Mouse (Mus musculus): ENCODE measurements at regions not wholly inside any gene's neighbourhood (a gene's known extent, or its start where the extent isn't known, plus 50 kb on each side); places are given as distances from the start of the nearest gene placed in this dataset.
"Not testable (repeated sequence)": the region's sequence is repeated elsewhere in the genome, so short reads cannot be mapped to it uniquely, and the experiment has no call there.

GRCm38 (mm10) chr1:184669173-184669572 lies 63.2 kb downstream of the Hlx start:
- DNase-seq (ENCODE audit: low read depth, low spot score) = not testable (repeated sequence)

GRCm38 (mm10) chr1:184668428-184668827 lies 64.0 kb downstream of the Hlx start:
- DNase-seq (ENCODE audit: low read depth, low spot score) = no peak

- no peak for DNase-seq (ENCODE audit: low read depth, low spot score)
Measured at GRCm38 (mm10) chr1:184668022-184668421, 64.4 kb downstream of the Hlx start.

- DNase-seq (ENCODE audit: low read depth, low spot score) = no peak
Measured at GRCm38 (mm10) chr1:184665243-184665642, 67.2 kb downstream of the Hlx start.

GRCm38 (mm10) chr1:184664098-184664375 lies 68.4 kb downstream of the Hlx start:
- no peak for DNase-seq (ENCODE audit: low read depth, low spot score)

- DNase-seq (ENCODE audit: low read depth, low spot score) = no peak
Measured at GRCm38 (mm10) chr1:184663300-184664097, 68.9 kb downstream of the Hlx start.

- DNase-seq (ENCODE audit: low read depth, low spot score) = no peak
Measured at GRCm38 (mm10) chr1:184650541-184651105, 81.8 kb downstream of the Hlx start.

- DNase-seq (ENCODE audit: low read depth, low spot score) = no peak
Measured at GRCm38 (mm10) chr1:184647920-184648540, 84.4 kb downstream of the Hlx start.

GRCm38 (mm10) chr1:184644767-184645598 lies 87.4 kb downstream of the Hlx start:
- no peak for DNase-seq (ENCODE audit: low read depth, low spot score)

- no peak for DNase-seq (ENCODE audit: low read depth, low spot score)
Measured at GRCm38 (mm10) chr1:184630695-184631475, 101.5 kb downstream of the Hlx start.

GRCm38 (mm10) chr1:184629194-184629593 lies 103.2 kb downstream of the Hlx start:
- DNase-seq (ENCODE audit: low read depth, low spot score) = no peak

GRCm38 (mm10) chr1:184628566-184629168 lies 103.8 kb downstream of the Hlx start:
- no peak for DNase-seq (ENCODE audit: low read depth, low spot score)

GRCm38 (mm10) chr1:184622462-184622861 lies 110.0 kb downstream of the Hlx start:
- no peak for DNase-seq (ENCODE audit: low read depth, low spot score)

- DNase-seq (ENCODE audit: low read depth, low spot score) = no peak
Measured at GRCm38 (mm10) chr1:184621950-184622349, 110.5 kb downstream of the Hlx start.

GRCm38 (mm10) chr1:184617853-184618454 lies 114.5 kb downstream of the Hlx start:
- DNase-seq (ENCODE audit: low read depth, low spot score) = no peak

GRCm38 (mm10) chr1:184615991-184616390 lies 116.4 kb downstream of the Hlx start:
- no peak for DNase-seq (ENCODE audit: low read depth, low spot score)

- DNase-seq (ENCODE audit: low read depth, low spot score) = no peak
Measured at GRCm38 (mm10) chr1:184614699-184615415, 117.6 kb downstream of the Hlx start.

GRCm38 (mm10) chr1:184612880-184613279 lies 119.5 kb downstream of the Hlx start:
- no peak for DNase-seq (ENCODE audit: low read depth, low spot score)

- no peak for DNase-seq (ENCODE audit: low read depth, low spot score)
Measured at GRCm38 (mm10) chr1:184608938-184609337, 123.5 kb downstream of the Hlx start.

GRCm38 (mm10) chr1:184608338-184608737 lies 124.1 kb downstream of the Hlx start:
- DNase-seq (ENCODE audit: low read depth, low spot score) = no peak

All from WW6 (cell line).